Mouse (Mus musculus): Measurements from ENCODE around the gene Zfp668.
"Not testable (repeated sequence)": the region's sequence is repeated elsewhere in the genome, so short reads cannot be mapped to it uniquely, and the experiment has no call there.

GRCm38 (mm10) chr7:127840031-127840430 is 36.6 kb downstream of the Zfp668 start:
- TF ChIP-seq FLI1 (IDR thresholded peaks at IDR 0.05; ENCODE audit: low read length); GATA1 (IDR thresholded peaks at IDR 0.05; ENCODE audit: borderline replicate concordance, low read length): not testable (repeated sequence)
